Mouse (Mus musculus) intestine, postnatal 0 days (tissue): Measurements from ENCODE around the gene Fam189b. TPM values are rescaled to one million over a fixed set of nuclear protein-coding genes. Genes with fewer than 3 reads are reported as not detected.

ENCODE experiments used
- ATAC-seq: fragments of 200-750 bp; cut with Nextera tagmentation; 2 replicates; pipeline ENCODE4 v1.8.0; 2017; ENCODE audit warnings: mild to moderate bottlenecking, moderate TSS enrichment, moderate library complexity
- H3K27ac ChIP-seq: fragments of 300-500 bp; sonication (generic); 2 replicates; pipeline ENCODE4 v1.5.1; 2014; ENCODE audit warnings: mild to moderate bottlenecking, low read depth, low read length, moderate library complexity
- H3K27me3 ChIP-seq: fragments of 300-500 bp; sonication (generic); replicated peaks from 2 replicates; pipeline ENCODE4 v1.6.1; 2014; ENCODE audit warnings: low read length, mixed read lengths; ENCODE audit not compliant: control insufficient read depth, insufficient read depth
- H3K36me3 ChIP-seq: fragments of 300-500 bp; sonication (generic); 2 replicates; pipeline ENCODE4 v1.6.1; 2014; ENCODE audit warnings: mild to moderate bottlenecking, moderate library complexity; ENCODE audit not compliant: control insufficient read depth, insufficient read depth
- H3K4me1 ChIP-seq: fragments of 300-500 bp; sonication (generic); replicated peaks from 2 replicates; pipeline ENCODE4 v1.6.1; 2014; ENCODE audit warnings: antibody characterized with exemption, low read length, mixed read lengths; ENCODE audit not compliant: control insufficient read depth, insufficient read depth
- H3K4me2 ChIP-seq: fragments of 300-500 bp; sonication (generic); replicated peaks from 2 replicates; pipeline ENCODE4 v1.6.1; 2014; ENCODE audit warnings: low read depth, mild to moderate bottlenecking, moderate library complexity
- H3K4me3 ChIP-seq: fragments of 300-500 bp; sonication (generic); 2 replicates; pipeline ENCODE4 v1.5.1; 2014; ENCODE audit warnings: low read depth, low read length
- H3K9ac ChIP-seq: fragments of 300-500 bp; sonication (generic); 2 replicates; pipeline ENCODE4 v1.6.1; 2014; ENCODE audit warnings: mild to moderate bottlenecking, low read depth, low read length
- H3K9me3 ChIP-seq: fragments of 300-500 bp; sonication (generic); 2 replicates; pipeline ENCODE4 v1.6.1; 2016; ENCODE audit warnings: mixed run types; ENCODE audit not compliant: control insufficient read depth
- CTCF ChIP-seq: sonication (generic); IDR thresholded peaks from 2 replicates; pipeline ENCODE4 v1.5.1; 2016; ENCODE audit warnings: low read depth, mild to moderate bottlenecking, control low read depth, antibody characterized with exemption, moderate library complexity
- WGBS: fragments of 180-500 bp; shearing (Covaris S2); extraction: QIAGEN DNeasy Blood & Tissue Kit; methylation state at CpG from one replicate; pipeline ENCODE4 v1.1.7; 2014; 5-methylcytosine and 5-hydroxymethylcytosine counted together
- polyA plus RNA-seq: library from polyadenylated mRNA; unstranded; fragments of >200 nt; fragmentation: Nextera tagmentation; extraction: Ambion mirVana; gene quantifications from 2 replicates; pipeline ENCODE4 v1.2.1, GENCODE M21; 2015

Gene Fam189b
- polyA plus RNA-seq: 4.9 and 5.9 TPM in 2 replicates

- WGBS: 6% methylated on average over 39 of the region's 39 CpGs
- 0 out of 2 replicates have a peak, but pooled peaks cover 3% of the 10 kb centered on the region for H3K4me1 ChIP-seq
- peak within 1 kb of the TSS; percentile 45 for H3K9ac ChIP-seq
- no peaks in the 10 kb centered on the region for H3K9me3 ChIP-seq
- peak within 1 kb of the TSS; percentile 63 for H3K4me3 ChIP-seq
- no peak; the same call in 1 of the 2 replicates for TF ChIP-seq CTCF
- H3K4me2 ChIP-seq: peak within 1 kb of the TSS; percentile 88
- H3K27me3 ChIP-seq: no peaks in the 10 kb centered on the region
- ATAC-seq: peak; percentile 83
- H3K27ac ChIP-seq: no peak within 1 kb of the TSS; the same call in 1 of the 2 replicates
- H3K36me3 ChIP-seq: peaks cover 28% of the 10 kb centered on the region
Observed at GRCm38 (mm10) chr3:89183058-89183958, at the start of gene Fam189b. Gene Fam189b, plus strand, starts transcription at chr3:89183143.

DNA sequence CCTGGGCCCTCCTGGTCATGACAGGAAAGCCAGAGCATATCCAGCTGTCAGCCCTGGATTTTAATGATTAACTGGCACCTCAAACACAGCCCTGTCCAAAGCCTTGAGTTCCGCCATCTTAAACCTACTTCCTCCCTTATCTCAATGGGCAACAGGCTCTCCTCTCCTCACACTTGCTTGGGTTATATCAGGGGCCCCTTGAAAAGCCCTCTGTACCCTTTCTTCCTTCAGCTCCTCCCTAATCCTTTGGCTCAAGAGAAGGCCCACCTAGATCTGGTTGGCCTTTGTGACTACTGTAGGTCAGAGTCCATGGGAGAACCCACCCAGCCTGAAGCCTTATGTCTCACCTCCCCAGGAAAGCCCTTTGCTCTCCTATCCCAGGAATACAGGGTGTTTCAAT is 49.2 kb upstream of the Fam189b start:
- H3K4me1 ChIP-seq: peaks cover 6% of the 10 kb centered on the region; the same call in 1 of the 2 replicates
- no peak overlapping the region for H3K9ac ChIP-seq
- no peaks in the 10 kb centered on the region for H3K9me3 ChIP-seq
- TF ChIP-seq CTCF: no peak
- peak; percentile 57 for ATAC-seq
- peak overlapping the region; percentile 78 for H3K27ac ChIP-seq
- H3K36me3 ChIP-seq: no peaks in the 10 kb centered on the region
- no peaks in the 10 kb centered on the region for H3K27me3 ChIP-seq
- peak overlapping the region; percentile 70; the same call in 1 of the 2 replicates for H3K4me2 ChIP-seq
- 38% methylated on average over 1 of the region's 1 CpGs for WGBS
- H3K4me3 ChIP-seq: no peak overlapping the region

- H3K9ac ChIP-seq: peak within 1 kb of the TSS; percentile 40; the same call in 1 of the 2 replicates
- H3K4me2 ChIP-seq: peak within 1 kb of the TSS; percentile 68
- 35% methylated on average over 3 of the region's 3 CpGs for WGBS
Observed at GRCm38 (mm10) chr3:89135958-89136357, 47.0 kb upstream of the Fam189b start, which contains the start of gene Pklr. Gene Pklr, plus strand, starts transcription at chr3:89136142.

GRCm38 (mm10) chr3:89136365-89136764 is 46.6 kb upstream of the Fam189b start:
- peak; percentile 69 for TF ChIP-seq CTCF
- H3K4me1 ChIP-seq: peaks cover 6% of the 10 kb centered on the region; the same call in 1 of the 2 replicates
- H3K4me2 ChIP-seq: peak overlapping the region; percentile 68
- peak; percentile 88 for ATAC-seq
- WGBS: 13% methylated on average over 9 of the region's 9 CpGs
- no peak overlapping the region for H3K9ac ChIP-seq
- no peaks in the 10 kb centered on the region for H3K27me3 ChIP-seq
- no peaks in the 10 kb centered on the region for H3K9me3 ChIP-seq
- H3K36me3 ChIP-seq: peaks cover 2% of the 10 kb centered on the region; the same call in 1 of the 2 replicates
- peak overlapping the region; percentile 60 for H3K27ac ChIP-seq
- H3K4me3 ChIP-seq: peak overlapping the region; percentile 45

More at GRCm38 (mm10) chr3:89135958-89136357, 47.0 kb upstream of the Fam189b start, which contains the start of gene Pklr:
- H3K4me1 ChIP-seq: peaks cover 6% of the 10 kb centered on the region; the same call in 1 of the 2 replicates
- H3K27me3 ChIP-seq: no peaks in the 10 kb centered on the region
- H3K4me3 ChIP-seq: peak within 1 kb of the TSS; percentile 45
- no peak for ATAC-seq
- TF ChIP-seq CTCF: no peak
- no peaks in the 10 kb centered on the region for H3K9me3 ChIP-seq
- H3K27ac ChIP-seq: peak within 1 kb of the TSS; percentile 60
- H3K36me3 ChIP-seq: no peaks in the 10 kb centered on the region

GRCm38 (mm10) chr3:89144821-89145220 is 38.1 kb upstream of the Fam189b start:
- ATAC-seq: no peak
- no peak overlapping the region for H3K27ac ChIP-seq
- 71% methylated on average over 10 of the region's 10 CpGs for WGBS
- no peak overlapping the region for H3K4me3 ChIP-seq
- peaks cover 46% of the 10 kb centered on the region for H3K36me3 ChIP-seq
- H3K9ac ChIP-seq: no peak overlapping the region
- no peak for TF ChIP-seq CTCF
- H3K27me3 ChIP-seq: no peaks in the 10 kb centered on the region
- H3K4me2 ChIP-seq: no peak overlapping the region
- no peaks in the 10 kb centered on the region for H3K9me3 ChIP-seq
- no peaks in the 10 kb centered on the region for H3K4me1 ChIP-seq

GRCm38 (mm10) chr3:89145566-89145965 is 37.4 kb upstream of the Fam189b start:
- 70% methylated on average over 8 of the region's 8 CpGs for WGBS
- no peak overlapping the region for H3K27ac ChIP-seq

More at GRCm38 (mm10) chr3:89145566-89145965, 37.4 kb upstream of the Fam189b start:
- ATAC-seq: no peak
- H3K4me2 ChIP-seq: no peak overlapping the region
- no peak overlapping the region for H3K9ac ChIP-seq
- H3K4me3 ChIP-seq: no peak overlapping the region
- H3K36me3 ChIP-seq: peaks cover 46% of the 10 kb centered on the region
- H3K27me3 ChIP-seq: no peaks in the 10 kb centered on the region
- no peaks in the 10 kb centered on the region for H3K4me1 ChIP-seq
- no peaks in the 10 kb centered on the region for H3K9me3 ChIP-seq
- TF ChIP-seq CTCF: no peak
